Mouse (Mus musculus) granulocyte monocyte progenitor cell, adult 5-6 weeks (primary cell): ENCODE measurements at regions not wholly inside any gene's neighbourhood (a gene's known extent, or its start where the extent isn't known, plus 50 kb on each side); places are given as distances from the start of the nearest gene placed in this dataset.
"Not testable (repeated sequence)": the region's sequence is repeated elsewhere in the genome, so short reads cannot be mapped to it uniquely, and the experiment has no call there.

Source experiments
- ATAC-seq: replicated peaks from 2 replicates; pipeline ENCODE4 v1.8.0; 2016; ENCODE audit warnings: mild to moderate bottlenecking, moderate TSS enrichment, inconsistent platforms; ENCODE audit not compliant: poor library complexity, severe bottlenecking

DNA sequence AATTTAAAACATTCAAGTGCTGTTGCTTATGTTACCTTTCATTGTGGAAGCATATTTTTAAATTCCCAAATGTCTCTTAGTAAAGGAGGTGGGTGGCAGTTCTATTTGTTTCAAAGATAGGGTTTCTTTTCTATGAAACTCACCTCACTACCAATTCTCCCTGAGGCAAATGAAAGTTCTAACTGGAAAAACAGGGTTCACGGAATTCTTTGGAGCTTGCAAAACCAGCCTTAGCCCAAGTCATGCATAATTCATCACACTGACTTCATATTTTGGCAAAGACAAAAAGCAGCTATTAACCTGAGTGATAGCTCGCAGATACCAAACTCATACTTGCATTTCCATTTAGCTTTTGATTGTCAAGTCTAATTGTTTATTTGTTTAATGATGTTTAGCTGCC lies 73.8 kb downstream of the Dio2 start:
- ATAC-seq, result no peak

- ATAC-seq, result no peak
Measured at GRCm38 (mm10) chr12:90645452-90645851, 92.8 kb downstream of the Dio2 start.

- ATAC-seq, result no peak
Measured at GRCm38 (mm10) chr12:90643891-90644290, 94.3 kb downstream of the Dio2 start.

DNA sequence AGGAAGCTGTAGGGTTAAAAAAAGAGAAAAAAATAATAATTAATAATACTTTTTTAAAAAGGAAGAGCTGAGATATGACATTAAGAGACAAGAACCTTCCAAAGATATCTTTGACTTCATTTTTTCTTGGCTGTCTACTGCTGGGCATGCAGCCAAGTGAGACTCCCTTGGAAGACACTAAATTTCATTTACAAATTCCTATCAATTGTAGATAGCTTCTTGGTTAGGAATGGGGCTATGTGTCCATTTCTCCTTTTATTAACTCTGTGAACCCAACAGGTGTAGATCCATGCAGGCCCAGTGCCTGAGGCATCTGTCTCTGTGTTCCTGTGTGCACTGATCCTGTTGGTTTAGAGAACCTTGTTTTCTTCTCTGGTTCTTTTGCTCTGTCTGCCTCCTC lies 113.4 kb downstream of the Dio2 start:
- ATAC-seq, result no peak

DNA sequence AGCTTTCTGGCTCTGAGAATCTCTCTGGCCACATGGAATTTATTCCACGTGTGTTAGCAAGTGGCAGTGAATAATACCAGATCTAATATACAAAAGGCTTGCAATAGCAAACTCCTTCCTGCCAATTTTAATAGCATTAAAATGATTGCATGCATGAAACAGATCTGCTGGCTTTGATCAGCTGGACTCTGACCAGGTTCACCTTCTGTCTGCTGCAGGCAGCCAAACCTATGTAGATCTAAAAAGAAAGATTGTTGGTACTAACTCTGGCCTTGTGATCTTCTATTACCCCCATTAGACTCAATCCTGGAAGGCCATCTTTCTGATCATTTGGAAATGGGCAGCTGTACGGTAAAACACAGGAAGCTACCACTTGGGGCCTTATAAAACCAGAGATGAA lies 114.8 kb downstream of the Dio2 start:
- no peak for ATAC-seq

- ATAC-seq, result no peak
Measured at GRCm38 (mm10) chr12:90608810-90609209, 129.4 kb downstream of the Dio2 start.

DNA sequence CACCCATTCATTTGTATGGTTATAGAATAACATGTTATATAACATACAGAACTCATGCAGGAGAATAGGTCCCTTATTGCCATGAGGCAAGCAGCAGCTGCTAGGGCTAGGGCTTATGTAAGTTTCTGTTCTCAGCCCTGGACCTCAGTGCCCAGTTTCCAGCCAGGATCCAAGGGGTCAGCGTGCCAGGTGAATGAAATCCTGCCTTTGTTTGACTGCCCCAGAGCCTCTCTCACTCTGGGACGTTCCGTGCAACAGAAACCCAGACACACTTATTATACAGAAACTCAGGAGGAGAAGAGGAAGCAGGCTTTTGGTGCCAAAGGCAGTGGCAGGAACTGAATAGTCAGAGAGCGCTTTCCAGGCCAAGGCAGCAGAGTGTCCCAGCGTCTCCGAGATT lies 130.3 kb downstream of the Dio2 start:
- ATAC-seq, result no peak

GRCm38 (mm10) chr12:90580006-90580405 lies 158.2 kb downstream of the Dio2 start:
- no peak for ATAC-seq

DNA sequence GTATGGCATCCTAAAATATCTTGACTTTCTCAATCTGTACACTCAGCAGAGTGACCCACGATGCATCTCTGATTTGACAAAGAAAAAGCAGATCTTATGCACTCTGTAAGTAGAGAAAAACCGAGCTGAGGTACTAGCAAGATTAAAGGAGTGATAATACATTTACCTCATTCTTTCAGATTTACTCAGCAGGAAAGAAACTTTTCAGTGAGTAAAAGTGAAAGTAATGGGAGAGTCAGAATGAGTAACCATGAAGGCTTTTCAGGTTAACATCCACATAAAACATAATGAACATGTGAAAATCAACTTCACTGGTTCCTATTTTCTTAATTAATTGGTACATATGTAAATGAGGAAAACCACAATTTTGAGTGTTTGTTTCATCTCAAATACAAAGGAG lies 162.1 kb downstream of the Dio2 start:
- no peak for ATAC-seq

DNA sequence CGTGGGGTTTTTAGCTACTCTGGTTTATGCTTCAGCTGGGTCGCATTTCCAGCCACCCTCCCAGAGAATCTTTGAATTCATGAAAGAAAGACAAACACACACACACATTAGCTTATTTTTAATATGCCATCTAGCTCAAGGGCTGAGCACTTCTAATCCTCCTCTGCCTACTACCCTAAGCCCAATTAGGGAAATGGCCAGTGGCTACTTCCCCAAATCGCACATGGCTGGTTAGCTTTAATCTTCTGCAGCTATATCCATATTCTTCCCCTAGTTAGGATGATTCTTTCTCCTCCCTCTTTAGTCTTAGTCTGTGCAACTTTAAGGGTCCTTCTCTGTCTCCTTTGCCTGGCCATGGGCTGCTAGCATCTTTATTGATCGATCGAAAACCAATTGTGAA lies 166.3 kb downstream of the Dio2 start:
- ATAC-seq, result peak; percentile 73

DNA sequence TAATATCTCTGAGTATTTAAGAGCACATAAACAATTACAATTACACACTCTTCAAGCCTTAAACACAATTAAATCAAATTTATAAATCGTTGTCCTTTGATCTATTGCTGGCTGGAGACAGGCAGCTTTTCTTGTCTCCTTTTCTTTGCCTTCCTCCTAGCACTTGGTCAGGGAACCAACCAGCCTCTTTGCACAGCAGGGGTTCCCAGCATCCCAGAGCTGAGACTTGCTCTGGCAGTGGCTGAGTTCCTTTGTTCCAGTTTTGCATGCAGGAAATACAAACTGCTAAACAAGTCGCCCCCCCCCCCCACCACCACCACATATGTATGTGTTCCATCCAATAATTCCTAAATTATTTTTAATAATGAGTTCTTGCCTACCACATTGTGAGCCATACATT lies 166.7 kb downstream of the Dio2 start:
- ATAC-seq, result no peak

DNA sequence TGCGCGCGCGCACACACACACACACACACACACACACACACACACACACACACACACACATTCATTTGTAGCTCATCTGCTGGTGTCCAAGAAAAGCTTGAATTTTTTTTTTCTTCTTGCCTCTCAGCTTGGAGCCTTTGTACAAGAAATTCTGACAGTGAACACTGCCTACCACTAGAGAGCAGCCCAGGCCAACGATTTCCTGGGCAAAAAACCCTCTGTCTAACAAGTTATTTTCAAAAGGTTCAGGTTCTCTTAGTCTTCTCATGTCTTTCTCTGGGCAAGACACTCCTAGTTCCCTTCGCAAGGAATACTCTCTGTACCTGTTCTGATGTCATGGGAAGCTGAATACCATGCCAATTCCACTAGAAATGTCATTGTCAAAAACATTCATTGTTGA lies 171.9 kb downstream of the Dio2 start:
- peak; percentile 58 for ATAC-seq

- ATAC-seq, result no peak
Measured at GRCm38 (mm10) chr12:90565051-90565450, 173.2 kb downstream of the Dio2 start.

- not testable (repeated sequence) for ATAC-seq
Measured at GRCm38 (mm10) chr12:90564594-90564993, 173.6 kb downstream of the Dio2 start.

- no peak for ATAC-seq
Measured at GRCm38 (mm10) chr12:90542361-90542760, 195.9 kb downstream of the Dio2 start.
